Mouse (Mus musculus): ENCODE data around the gene Gm17482. TPM values are rescaled to one million over a fixed set of nuclear protein-coding genes. Genes with fewer than 3 reads are reported as not detected.
"Not testable (repeated sequence)": the region's sequence is repeated elsewhere in the genome, so short reads cannot be mapped to it uniquely, and the experiment has no call there.

The Gm17482 gene
- polyA plus RNA-seq, 1 experiment: not detected

DNA sequence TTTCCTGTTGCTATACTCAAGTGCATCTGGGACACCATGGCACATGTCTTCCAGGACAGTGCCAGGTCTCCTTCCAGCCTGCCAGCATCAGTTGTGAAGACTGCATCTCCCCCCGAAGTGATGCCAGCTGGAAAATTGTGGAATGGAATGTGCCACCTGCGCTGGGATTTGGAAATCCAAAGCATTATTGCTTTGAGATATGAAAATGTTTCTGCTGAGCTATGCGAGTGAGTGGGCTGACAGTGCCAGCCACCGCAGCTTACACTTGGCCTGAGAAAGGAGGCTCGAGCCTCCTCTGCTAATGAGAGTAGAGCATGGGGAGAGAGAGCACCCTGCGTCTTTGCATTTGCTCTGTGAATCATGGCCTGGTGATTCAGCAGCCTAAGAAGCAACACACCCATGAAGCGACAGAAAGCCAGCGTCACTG, 5.9 kb upstream of the Gm17482 start:
- H3K27ac ChIP-seq (ENCODE audit: insufficient read depth, low read depth, low read length): no peak overlapping the region
- TF ChIP-seq POLR2A (IDR thresholded peaks at IDR 0.05; ENCODE audit: borderline replicate concordance, low read depth, low read length) (no peak), CTCF (IDR thresholded peaks at IDR 0.05; ENCODE audit: low read depth, low read length) (no peak)
- H3K4me1 ChIP-seq (ENCODE audit: control insufficient read depth, insufficient read depth, low read length): no peaks in the 10 kb centered on the region
- H3K4me3 ChIP-seq (ENCODE audit: insufficient read depth, low read length): no peak overlapping the region

- H3K27ac ChIP-seq (ENCODE audit: insufficient read depth, low read depth, low read length): no peak overlapping the region
- TF ChIP-seq POLR2A (IDR thresholded peaks at IDR 0.05; ENCODE audit: borderline replicate concordance, low read depth, low read length) (no peak), CTCF (IDR thresholded peaks at IDR 0.05; ENCODE audit: low read depth, low read length) (no peak)
- no peak overlapping the region for H3K4me3 ChIP-seq (ENCODE audit: insufficient read depth, low read length)
- no peaks in the 10 kb centered on the region for H3K4me1 ChIP-seq (ENCODE audit: control insufficient read depth, insufficient read depth, low read length)
Observed at GRCm38 (mm10) chr6:115225519-115225918, 1.6 kb upstream of the Gm17482 start.

GRCm38 (mm10) chr6:115227529-115227928, 386 bp downstream of the Gm17482 start:
- Histone ChIP-seq H3K4me3 (ENCODE audit: insufficient read depth, low read length) (no peak overlapping the region), H3K4me1 (ENCODE audit: control insufficient read depth, insufficient read depth, low read length) (no peaks in the 10 kb centered on the region), H3K27ac (ENCODE audit: insufficient read depth, low read depth, low read length) (no peak overlapping the region)
- no peak for TF ChIP-seq POLR2A (IDR thresholded peaks at IDR 0.05; ENCODE audit: borderline replicate concordance, low read depth, low read length)
- TF ChIP-seq CTCF (IDR thresholded peaks at IDR 0.05; ENCODE audit: low read depth, low read length): peak; percentile 59

- Histone ChIP-seq H3K27ac (ENCODE audit: insufficient read depth, low read depth, low read length) (no peak overlapping the region), H3K4me3 (ENCODE audit: insufficient read depth, low read length) (no peak overlapping the region), H3K4me1 (ENCODE audit: control insufficient read depth, insufficient read depth, low read length) (no peaks in the 10 kb centered on the region)
- TF ChIP-seq POLR2A (IDR thresholded peaks at IDR 0.05; ENCODE audit: borderline replicate concordance, low read depth, low read length) (no peak), CTCF (IDR thresholded peaks at IDR 0.05; ENCODE audit: low read depth, low read length) (no peak)
Observed at GRCm38 (mm10) chr6:115230557-115230956, 3.4 kb downstream of the Gm17482 start.

DNA sequence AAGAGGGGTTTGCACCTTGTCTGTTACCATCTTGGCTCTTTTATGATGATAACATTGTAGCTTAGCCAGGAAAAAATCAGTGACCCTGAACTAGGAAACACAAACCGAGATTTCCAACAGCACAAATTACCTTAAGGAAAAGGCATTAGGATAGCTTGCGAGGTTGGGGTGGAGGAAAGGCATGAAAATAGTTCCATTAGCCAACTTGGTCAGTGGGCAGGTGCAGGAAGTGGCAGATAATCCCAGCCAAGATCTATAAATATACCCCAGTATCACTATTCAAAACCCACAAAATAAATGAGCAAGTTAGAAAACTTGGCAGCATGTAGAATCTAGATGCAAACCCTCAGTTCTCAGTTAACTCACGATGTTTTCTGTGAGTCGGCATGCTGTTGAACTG, 4.7 kb downstream of the Gm17482 start:
- Histone ChIP-seq H3K27ac (ENCODE audit: insufficient read depth, low read depth, low read length) (no peak overlapping the region), H3K4me3 (ENCODE audit: insufficient read depth, low read length) (no peak overlapping the region), H3K4me1 (ENCODE audit: control insufficient read depth, insufficient read depth, low read length) (no peaks in the 10 kb centered on the region)
- TF ChIP-seq CTCF (IDR thresholded peaks at IDR 0.05; ENCODE audit: low read depth, low read length) (no peak), POLR2A (IDR thresholded peaks at IDR 0.05; ENCODE audit: borderline replicate concordance, low read depth, low read length) (no peak)

- TF ChIP-seq POLR2A (IDR thresholded peaks at IDR 0.05; ENCODE audit: borderline replicate concordance, low read depth, low read length) (no peak), CTCF (IDR thresholded peaks at IDR 0.05; ENCODE audit: low read depth, low read length) (no peak)
- H3K4me1 ChIP-seq (ENCODE audit: control insufficient read depth, insufficient read depth, low read length): no peaks in the 10 kb centered on the region
- no peak overlapping the region for H3K4me3 ChIP-seq (ENCODE audit: insufficient read depth, low read length)
- H3K27ac ChIP-seq (ENCODE audit: insufficient read depth, low read depth, low read length): no peak overlapping the region
Observed at GRCm38 (mm10) chr6:115232562-115232961, 5.4 kb downstream of the Gm17482 start.

DNA sequence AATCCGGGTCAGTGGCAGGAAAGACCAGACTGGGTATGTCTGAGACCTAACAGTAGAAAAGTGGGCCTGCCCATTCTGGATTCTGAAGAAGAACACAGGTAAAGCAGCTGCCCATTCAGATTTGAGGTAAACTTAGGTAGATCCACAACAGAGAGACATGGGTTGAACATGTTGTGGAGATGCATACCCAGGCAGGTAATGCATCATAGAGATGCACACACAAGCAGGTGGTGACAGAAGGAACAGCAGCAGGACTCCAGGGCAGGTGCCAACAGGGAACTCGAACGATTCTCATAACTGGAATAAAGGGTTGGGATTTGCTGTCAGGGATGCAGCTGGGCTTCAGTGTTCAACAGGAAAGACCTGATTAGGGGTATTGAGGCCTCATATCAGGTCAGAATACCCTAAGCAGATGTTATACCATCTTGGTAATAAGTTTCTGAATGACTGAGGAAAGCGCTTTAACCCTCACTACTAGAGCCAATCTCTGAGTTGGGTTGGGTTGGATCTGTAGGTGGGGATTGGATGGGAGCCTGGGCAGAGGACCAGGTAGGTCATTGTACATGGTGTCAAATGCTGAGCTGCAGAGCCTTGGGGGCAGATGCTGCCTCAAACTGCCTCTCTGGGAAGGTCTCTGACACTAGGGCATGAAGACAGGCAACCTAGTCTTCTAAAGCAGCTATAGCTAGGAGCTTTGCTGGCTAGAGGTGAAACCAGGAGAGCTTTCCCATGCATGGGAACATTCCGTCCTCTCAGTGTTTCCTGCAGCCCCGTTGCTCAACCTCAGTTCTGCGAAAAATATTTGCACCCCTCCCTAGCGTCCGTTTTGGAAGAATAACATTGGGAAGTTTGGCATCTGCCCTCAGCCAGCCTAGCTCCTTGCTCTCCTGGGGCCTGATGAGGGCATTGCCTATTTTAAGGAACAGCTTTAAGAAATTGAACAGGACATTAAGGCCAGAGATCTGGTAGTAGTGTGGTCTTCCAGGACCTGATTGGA, 11.2 kb downstream of the Gm17482 start:
- no peak for TF ChIP-seq POLR2A (IDR thresholded peaks at IDR 0.05; ENCODE audit: borderline replicate concordance, low read depth, low read length)
- no peak for TF ChIP-seq CTCF (IDR thresholded peaks at IDR 0.05; ENCODE audit: low read depth, low read length)
- Histone ChIP-seq H3K4me3 (ENCODE audit: insufficient read depth, low read length) (no peak overlapping the region), H3K27ac (ENCODE audit: insufficient read depth, low read depth, low read length) (no peak overlapping the region), H3K4me1 (ENCODE audit: control insufficient read depth, insufficient read depth, low read length) (no peaks in the 10 kb centered on the region)

DNA sequence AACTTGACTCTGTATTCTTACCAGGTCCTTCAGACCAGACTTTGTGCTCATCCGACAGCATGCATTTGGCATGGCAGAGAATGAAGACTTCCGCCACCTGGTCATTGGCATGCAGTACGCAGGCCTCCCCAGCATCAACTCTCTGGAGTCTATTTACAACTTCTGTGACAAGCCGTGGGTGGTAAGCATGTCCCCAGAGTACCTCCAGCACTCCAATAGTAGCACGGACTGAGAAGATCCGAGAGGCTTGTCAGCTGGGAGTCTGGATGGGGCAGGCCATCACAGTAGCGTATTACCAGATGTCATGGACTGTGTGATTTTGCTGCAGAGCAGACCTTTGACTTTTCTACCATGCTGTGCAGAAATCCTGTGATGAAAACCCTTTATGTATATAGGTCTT, 12.2 kb downstream of the Gm17482 start:
- Histone ChIP-seq H3K4me1 (ENCODE audit: control insufficient read depth, insufficient read depth, low read length) (no peaks in the 10 kb centered on the region), H3K27ac (ENCODE audit: insufficient read depth, low read depth, low read length) (no peak overlapping the region), H3K4me3 (ENCODE audit: insufficient read depth, low read length) (no peak overlapping the region)
- no peak for TF ChIP-seq CTCF (IDR thresholded peaks at IDR 0.05; ENCODE audit: low read depth, low read length)
- no peak for TF ChIP-seq POLR2A (IDR thresholded peaks at IDR 0.05; ENCODE audit: borderline replicate concordance, low read depth, low read length)

DNA sequence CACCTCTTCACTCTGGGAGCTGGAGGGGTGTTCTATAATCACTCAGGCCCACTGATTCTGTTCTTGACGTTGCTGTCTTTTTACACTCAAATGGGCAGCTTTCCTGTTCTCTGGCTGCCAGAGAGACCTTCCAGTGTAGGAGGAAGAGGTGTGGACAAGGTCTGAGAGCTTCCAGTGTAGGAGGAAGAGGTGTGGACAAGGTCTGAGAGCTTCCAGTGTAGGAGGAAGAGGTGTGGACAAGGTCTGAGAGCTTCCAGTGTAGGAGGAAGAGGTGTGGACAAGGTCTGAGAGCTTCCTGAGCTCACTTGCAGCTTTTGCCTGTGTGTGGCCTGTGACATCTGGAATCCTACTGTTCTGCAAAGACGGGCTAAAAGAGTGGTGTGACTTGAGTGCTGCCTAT, 13.3 kb downstream of the Gm17482 start:
- not testable (repeated sequence) for H3K27ac ChIP-seq (ENCODE audit: insufficient read depth, low read depth, low read length); H3K4me1 ChIP-seq (ENCODE audit: control insufficient read depth, insufficient read depth, low read length); H3K4me3 ChIP-seq (ENCODE audit: insufficient read depth, low read length)

- H3K4me3 ChIP-seq (ENCODE audit: insufficient read depth, low read length): no peak overlapping the region
- no peaks in the 10 kb centered on the region for H3K4me1 ChIP-seq (ENCODE audit: control insufficient read depth, insufficient read depth, low read length)
- TF ChIP-seq CTCF (IDR thresholded peaks at IDR 0.05; ENCODE audit: low read depth, low read length): no peak
- TF ChIP-seq POLR2A (IDR thresholded peaks at IDR 0.05; ENCODE audit: borderline replicate concordance, low read depth, low read length): no peak
- H3K27ac ChIP-seq (ENCODE audit: insufficient read depth, low read depth, low read length): no peak overlapping the region
Observed at GRCm38 (mm10) chr6:115241131-115241699, 14.1 kb downstream of the Gm17482 start.
